In genomic region chr5:57477860-57478259, GRCm38 (mm10) we compare ENCODE assay signal across 22 mouse cellular contexts.
"Had no signal": no experiment of that assay in that cellular context is flagged by ENCODE, and none has a peak within 500 bp of the region (broad histone marks: within the 10 kb centered on the region; RNA-seq: fewer than 3 reads in every experiment).

No protein-coding gene starts in this region.

- DNase-seq: kidney, adult 8-10 months; kidney, postnatal 10 days; kidney, postnatal 36 days; layer of hippocampus, adult 9-11 months; liver; liver, embryonic 13.5 days; lung, embryonic 14.5 days; lung, postnatal 10 days; lung, postnatal 4 days; retina, postnatal 1 day; thymus, adult 2 months; thymus, postnatal 14 days; thymus, postnatal 4 days had no signal

- H3K9ac ChIP-seq: kidney, embryonic 15.5 days; limb, embryonic 13.5 days; liver, embryonic 13.5 days; lung, embryonic 14.5 days; midbrain, embryonic 12.5 days; midbrain, embryonic 15.5 days; neural tube, embryonic 13.5 days had no signal

- H3K4me2 ChIP-seq: kidney, embryonic 15.5 days; limb, embryonic 13.5 days; liver, embryonic 13.5 days; lung, embryonic 14.5 days; midbrain, embryonic 12.5 days; midbrain, embryonic 15.5 days; neural tube, embryonic 13.5 days had no signal

- H3K4me3 ChIP-seq: kidney, embryonic 15.5 days; limb, embryonic 10.5 days; limb, embryonic 13.5 days; liver, embryonic 13.5 days; midbrain, embryonic 12.5 days; midbrain, embryonic 15.5 days; myocyte; neural tube, embryonic 13.5 days had no signal

- H3K9me3 ChIP-seq: kidney, embryonic 15.5 days; limb, embryonic 10.5 days; limb, embryonic 13.5 days; liver, embryonic 13.5 days; midbrain, embryonic 12.5 days; midbrain, embryonic 15.5 days; neural tube, embryonic 13.5 days had no signal

- H3K4me1 ChIP-seq: kidney, embryonic 15.5 days; limb, embryonic 10.5 days; limb, embryonic 13.5 days; liver, embryonic 13.5 days; midbrain, embryonic 12.5 days; midbrain, embryonic 15.5 days had no signal

- H3K27me3 ChIP-seq: kidney, embryonic 15.5 days; limb, embryonic 13.5 days; liver, embryonic 13.5 days; midbrain, embryonic 12.5 days; midbrain, embryonic 15.5 days; neural tube, embryonic 13.5 days had no signal

- H3K36me3 ChIP-seq: kidney, embryonic 15.5 days; limb, embryonic 10.5 days; limb, embryonic 13.5 days; liver, embryonic 13.5 days; midbrain, embryonic 12.5 days; midbrain, embryonic 15.5 days; neural tube, embryonic 13.5 days had no signal

- ATAC-seq: intestine, embryonic 16.5 days; midbrain, embryonic 15.5 days had no signal

- H3K27ac ChIP-seq: kidney, embryonic 15.5 days; limb, embryonic 10.5 days; limb, embryonic 13.5 days; liver, embryonic 13.5 days; midbrain, embryonic 12.5 days; midbrain, embryonic 15.5 days; neural tube, embryonic 13.5 days; stomach, postnatal 0 days had no signal
